Mouse (Mus musculus): ENCODE measurements at regions not wholly inside any gene's neighbourhood (a gene's known extent, or its start where the extent isn't known, plus 50 kb on each side); places are given as distances from the start of the nearest gene placed in this dataset.
A peak's percentile ranks its signal among the peaks of the same experiment; 100 is the strongest.

GRCm38 (mm10) chr13:37537793-37538192 lies 192.8 kb downstream of the Ly86 start:
- H3K27me3 ChIP-seq = peaks cover 9% of the 10 kb centered on the region

GRCm38 (mm10) chr13:37540980-37541531 lies 196.0 kb downstream of the Ly86 start:
- no peak overlapping the region for H3K4me3 ChIP-seq
- H3K27me3 ChIP-seq = peaks cover 9% of the 10 kb centered on the region
- ATAC-seq (ENCODE audit: low FRiP score, low read depth) = no peak
- 9% methylated on average over 4 of the region's 5 CpGs for WGBS
- no peak overlapping the region for H3K9ac ChIP-seq (replicated peaks)
- H3K4me1 ChIP-seq = peaks cover 5% of the 10 kb centered on the region; the same call in 1 of the 2 replicates
- H3K4me2 ChIP-seq (replicated peaks) = no peak overlapping the region
- no peak overlapping the region for H3K27ac ChIP-seq (replicated peaks)
- H3K9me3 ChIP-seq = no peaks in the 10 kb centered on the region
- H3K36me3 ChIP-seq = no peaks in the 10 kb centered on the region

More at GRCm38 (mm10) chr13:37537793-37538192, 192.8 kb downstream of the Ly86 start:
- WGBS = 78% methylated on average over 6 of the region's 6 CpGs
- Histone ChIP-seq H3K4me3 (no peak overlapping the region), H3K4me2 (replicated peaks) (no peak overlapping the region), H3K9ac (replicated peaks) (no peak overlapping the region), H3K9me3 (no peaks in the 10 kb centered on the region), H3K27ac (replicated peaks) (no peak overlapping the region), H3K36me3 (no peaks in the 10 kb centered on the region), H3K4me1 (peaks cover 7% of the 10 kb centered on the region; the same call in 1 of the 2 replicates)
- no peak for ATAC-seq (ENCODE audit: low FRiP score, low read depth)

GRCm38 (mm10) chr13:37541674-37542073 lies 196.7 kb downstream of the Ly86 start:
- no peaks in the 10 kb centered on the region for H3K9me3 ChIP-seq
- peaks cover 9% of the 10 kb centered on the region for H3K27me3 ChIP-seq
- 0 out of 2 replicates have a peak, but pooled peaks have one; percentile 30 for ATAC-seq (ENCODE audit: low FRiP score, low read depth)
- no peak overlapping the region for H3K4me3 ChIP-seq
- no peak overlapping the region for H3K4me2 ChIP-seq (replicated peaks)
- peaks cover 5% of the 10 kb centered on the region; the same call in 1 of the 2 replicates for H3K4me1 ChIP-seq
- no peak overlapping the region for H3K27ac ChIP-seq (replicated peaks)
- no peaks in the 10 kb centered on the region for H3K36me3 ChIP-seq
- 10% methylated on average over 6 of the region's 6 CpGs for WGBS
- no peak overlapping the region for H3K9ac ChIP-seq (replicated peaks)

- WGBS = 91% methylated on average over 13 of the region's 13 CpGs
These were observed 197.8 kb downstream of the Ly86 start for GRCm38 (mm10) chr13:37542744-37543196.

GRCm38 (mm10) chr13:37543788-37544187 lies 198.8 kb downstream of the Ly86 start:
- Histone ChIP-seq H3K27ac (replicated peaks) (no peak overlapping the region), H3K27me3 (peaks cover 9% of the 10 kb centered on the region), H3K4me2 (replicated peaks) (no peak overlapping the region), H3K36me3 (no peaks in the 10 kb centered on the region), H3K4me3 (no peak overlapping the region), H3K9me3 (no peaks in the 10 kb centered on the region), H3K4me1 (peaks cover 5% of the 10 kb centered on the region; the same call in 1 of the 2 replicates), H3K9ac (replicated peaks) (no peak overlapping the region)
- no peak for ATAC-seq (ENCODE audit: low FRiP score, low read depth)
- 84% methylated on average over 3 of the region's 3 CpGs for WGBS

More at GRCm38 (mm10) chr13:37542744-37543196, 197.8 kb downstream of the Ly86 start:
- H3K4me2 ChIP-seq (replicated peaks) = no peak overlapping the region
- no peak overlapping the region for H3K9ac ChIP-seq (replicated peaks)
- H3K36me3 ChIP-seq = no peaks in the 10 kb centered on the region
- peaks cover 5% of the 10 kb centered on the region; the same call in 1 of the 2 replicates for H3K4me1 ChIP-seq
- no peak overlapping the region for H3K27ac ChIP-seq (replicated peaks)
- no peaks in the 10 kb centered on the region for H3K9me3 ChIP-seq
- no peak for ATAC-seq (ENCODE audit: low FRiP score, low read depth)
- H3K4me3 ChIP-seq = no peak overlapping the region
- peaks cover 9% of the 10 kb centered on the region for H3K27me3 ChIP-seq

- peaks cover 9% of the 10 kb centered on the region for H3K27me3 ChIP-seq
- H3K4me2 ChIP-seq (replicated peaks) = no peak overlapping the region
- no peaks in the 10 kb centered on the region for H3K36me3 ChIP-seq
- H3K9ac ChIP-seq (replicated peaks) = no peak overlapping the region
- no peak overlapping the region for H3K4me3 ChIP-seq
- WGBS = 95% methylated on average over 2 of the region's 2 CpGs
- H3K9me3 ChIP-seq = no peaks in the 10 kb centered on the region
- H3K27ac ChIP-seq (replicated peaks) = no peak overlapping the region
- peaks cover 5% of the 10 kb centered on the region; the same call in 1 of the 2 replicates for H3K4me1 ChIP-seq
- no peak for ATAC-seq (ENCODE audit: low FRiP score, low read depth)
These were observed 199.7 kb downstream of the Ly86 start for GRCm38 (mm10) chr13:37544696-37545095.

- no peak for ATAC-seq (ENCODE audit: low FRiP score, low read depth)
- WGBS = 87% methylated on average over 3 of the region's 3 CpGs
- H3K36me3 ChIP-seq = no peaks in the 10 kb centered on the region
- no peak overlapping the region for H3K27ac ChIP-seq (replicated peaks)
- H3K4me2 ChIP-seq (replicated peaks) = no peak overlapping the region
- H3K9ac ChIP-seq (replicated peaks) = no peak overlapping the region
- H3K4me1 ChIP-seq = no peaks in the 10 kb centered on the region; the same call in 1 of the 2 replicates
- no peak overlapping the region for H3K4me3 ChIP-seq
- no peaks in the 10 kb centered on the region; the same call in 1 of the 2 replicates for H3K27me3 ChIP-seq
- H3K9me3 ChIP-seq = no peaks in the 10 kb centered on the region
These were observed 201.5 kb downstream of the Ly86 start for GRCm38 (mm10) chr13:37546556-37546955.

GRCm38 (mm10) chr13:37550584-37550983 lies 205.6 kb downstream of the Ly86 start:
- no peak for ATAC-seq (ENCODE audit: low FRiP score, low read depth)
- no peaks in the 10 kb centered on the region for H3K36me3 ChIP-seq
- H3K4me3 ChIP-seq = no peak overlapping the region
- H3K27me3 ChIP-seq = no peaks in the 10 kb centered on the region
- H3K4me1 ChIP-seq = no peaks in the 10 kb centered on the region; the same call in 1 of the 2 replicates
- 88% methylated on average over 4 of the region's 4 CpGs for WGBS
- no peak overlapping the region for H3K4me2 ChIP-seq (replicated peaks)
- H3K9me3 ChIP-seq = no peaks in the 10 kb centered on the region
- H3K9ac ChIP-seq (replicated peaks) = no peak overlapping the region
- no peak overlapping the region for H3K27ac ChIP-seq (replicated peaks)

GRCm38 (mm10) chr13:37553392-37553791 lies 208.4 kb downstream of the Ly86 start:
- Histone ChIP-seq H3K27me3 (peaks cover 7% of the 10 kb centered on the region; the same call in 1 of the 2 replicates), H3K27ac (replicated peaks) (no peak overlapping the region), H3K4me2 (replicated peaks) (no peak overlapping the region), H3K9ac (replicated peaks) (no peak overlapping the region), H3K36me3 (no peaks in the 10 kb centered on the region), H3K4me1 (no peaks in the 10 kb centered on the region; the same call in 1 of the 2 replicates), H3K4me3 (no peak overlapping the region), H3K9me3 (no peaks in the 10 kb centered on the region)
- 62% methylated on average over 5 of the region's 5 CpGs for WGBS
- ATAC-seq (ENCODE audit: low FRiP score, low read depth) = no peak

GRCm38 (mm10) chr13:37557183-37557582 lies 212.2 kb downstream of the Ly86 start:
- H3K9ac ChIP-seq (replicated peaks) = no peak overlapping the region
- no peak overlapping the region for H3K4me2 ChIP-seq (replicated peaks)
- 72% methylated on average over 8 of the region's 8 CpGs for WGBS
- no peak overlapping the region for H3K27ac ChIP-seq (replicated peaks)
- peaks cover 23% of the 10 kb centered on the region for H3K27me3 ChIP-seq
- no peak for ATAC-seq (ENCODE audit: low FRiP score, low read depth)
- no peak overlapping the region for H3K4me3 ChIP-seq
- H3K4me1 ChIP-seq = peaks cover 16% of the 10 kb centered on the region
- H3K36me3 ChIP-seq = no peaks in the 10 kb centered on the region
- no peaks in the 10 kb centered on the region for H3K9me3 ChIP-seq

GRCm38 (mm10) chr13:37557766-37558165 lies 212.8 kb downstream of the Ly86 start:
- Histone ChIP-seq H3K27ac (replicated peaks) (no peak overlapping the region), H3K36me3 (no peaks in the 10 kb centered on the region), H3K9me3 (no peaks in the 10 kb centered on the region), H3K27me3 (peaks cover 23% of the 10 kb centered on the region), H3K9ac (replicated peaks) (no peak overlapping the region), H3K4me1 (peaks cover 22% of the 10 kb centered on the region), H3K4me2 (replicated peaks) (no peak overlapping the region), H3K4me3 (no peak overlapping the region)
- ATAC-seq (ENCODE audit: low FRiP score, low read depth) = no peak
- WGBS = 85% methylated on average over 5 of the region's 5 CpGs

GRCm38 (mm10) chr13:37559056-37559455 lies 214.0 kb downstream of the Ly86 start:
- no peaks in the 10 kb centered on the region for H3K9me3 ChIP-seq
- no peak overlapping the region for H3K4me2 ChIP-seq (replicated peaks)
- H3K27me3 ChIP-seq = peaks cover 23% of the 10 kb centered on the region
- peaks cover 22% of the 10 kb centered on the region for H3K4me1 ChIP-seq
- H3K27ac ChIP-seq (replicated peaks) = no peak overlapping the region
- 74% methylated on average over 5 of the region's 5 CpGs for WGBS
- no peak overlapping the region for H3K9ac ChIP-seq (replicated peaks)
- H3K4me3 ChIP-seq = no peak overlapping the region
- H3K36me3 ChIP-seq = no peaks in the 10 kb centered on the region
- no peak for ATAC-seq (ENCODE audit: low FRiP score, low read depth)
